Comparison of ENCODE assay signal across 8 mouse cellular contexts in the genomic region with DNA sequence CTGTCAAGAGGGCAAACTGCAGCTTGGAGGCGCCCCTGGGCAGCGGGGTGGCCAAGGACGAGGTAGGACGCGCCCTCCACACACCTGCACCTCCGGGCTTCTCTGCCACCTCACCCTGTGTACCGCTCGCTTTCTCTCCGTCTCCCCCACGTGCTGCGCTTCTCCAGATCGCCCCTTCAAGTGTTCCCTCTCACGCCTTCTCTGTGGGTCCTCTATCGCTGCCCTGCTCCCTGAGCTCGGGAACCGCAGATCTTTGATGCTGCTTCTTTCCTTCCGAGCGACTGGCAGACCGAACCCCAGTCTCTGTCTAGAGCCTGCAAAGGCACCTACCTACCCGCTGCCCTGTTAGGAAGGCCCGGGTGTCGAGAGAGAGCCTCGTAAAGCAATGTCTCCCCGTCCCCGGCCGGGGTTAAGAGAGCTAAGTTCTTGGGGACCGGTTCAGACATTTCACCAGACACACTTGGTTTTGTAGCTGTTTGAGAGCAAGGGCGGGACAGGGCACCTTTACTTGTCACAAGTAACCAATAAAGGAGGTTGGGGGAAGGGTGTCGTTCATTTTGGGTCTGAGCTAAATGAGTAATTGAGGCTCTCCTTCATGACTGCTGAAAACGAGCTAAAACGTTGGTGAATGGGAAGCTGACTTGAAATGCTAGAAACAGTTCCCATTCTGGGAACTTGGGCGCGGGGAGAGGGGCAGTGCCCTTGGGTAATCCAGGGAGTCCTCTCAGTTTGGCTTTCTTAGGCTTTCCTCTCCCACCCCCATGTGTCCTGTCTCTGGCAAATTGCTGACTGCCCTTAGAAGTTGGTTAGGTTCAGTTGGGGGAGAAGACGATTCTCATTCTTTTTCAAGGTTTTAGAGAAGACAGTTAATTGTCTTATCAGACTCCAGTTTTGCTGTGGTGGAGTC.
A peak's percentile ranks its signal among the peaks of the same experiment; 100 is the strongest.
DNase-seq lines count a peak whose midpoint lies in the region; ATAC-seq and TF ChIP-seq lines count a peak whose summit lies in the region.

No protein-coding gene starts in this region.

- H3K9ac ChIP-seq in heart, adult 2 months (ENCODE audit: low read depth, low read length), result peak overlapping the region; percentile 74
- H3K9ac ChIP-seq in heart, embryonic 15.5 days, result peak overlapping the region; percentile 61
- peak overlapping the region; percentile 71 for H3K9ac ChIP-seq in limb, embryonic 12.5 days (replicated peaks)

- peaks cover 13% of the 10 kb centered on the region for H3K4me1 ChIP-seq in heart, adult 2 months (ENCODE audit: control insufficient read depth, insufficient read depth, low read length)
- peaks cover 36% of the 10 kb centered on the region for H3K4me1 ChIP-seq in heart, embryonic 15.5 days (replicated peaks)
- H3K4me1 ChIP-seq in limb, embryonic 12.5 days (replicated peaks), result peaks cover 51% of the 10 kb centered on the region

- no peaks in the 10 kb centered on the region for H3K27me3 ChIP-seq in heart, adult 2 months (ENCODE audit: control insufficient read depth, insufficient read depth, low read length)
- H3K27me3 ChIP-seq in heart, embryonic 15.5 days, result no peaks in the 10 kb centered on the region
- H3K27me3 ChIP-seq in limb, embryonic 12.5 days, result peaks cover 12% of the 10 kb centered on the region

- H3K27ac ChIP-seq in heart, adult 2 months, result peak overlapping the region; percentile 67
- 0 out of 2 replicates have a peak overlapping the region, but pooled peaks have one; percentile 32 for H3K27ac ChIP-seq in heart, embryonic 15.5 days
- peak overlapping the region; percentile 59 for H3K27ac ChIP-seq in limb, embryonic 12.5 days

- TF ChIP-seq EP300 in heart, adult 2 months (IDR thresholded peaks at IDR 0.05; ENCODE audit: insufficient read depth, low read depth, low read length), result no peak

- H3K9me3 ChIP-seq in heart, embryonic 15.5 days (replicated peaks), result no peaks in the 10 kb centered on the region
- H3K9me3 ChIP-seq in limb, embryonic 12.5 days, result no peaks in the 10 kb centered on the region

- H3K4me2 ChIP-seq in heart, embryonic 15.5 days, result peak overlapping the region; percentile 97
- H3K4me2 ChIP-seq in limb, embryonic 12.5 days, result peak overlapping the region; percentile 95

- ATAC-seq in heart, embryonic 15.5 days (replicated peaks; ENCODE audit: insufficient number of reproducible peaks, insufficient read depth, low FRiP score, low read depth), result peak; percentile 30
- peak; percentile 44 for ATAC-seq in limb, embryonic 12.5 days (ENCODE audit: insufficient number of reproducible peaks, insufficient read depth, low FRiP score, low TSS enrichment, low read depth)

- H3K79me2 ChIP-seq in heart, adult 2 months (replicated peaks; ENCODE audit: control insufficient read depth, insufficient read depth, low read length), result peaks cover 4% of the 10 kb centered on the region; the same call in 1 of the 2 replicates

- no peak for TF ChIP-seq POLR2A in heart, adult 2 months (IDR thresholded peaks at IDR 0.05; ENCODE audit: insufficient read depth, low read depth, low read length)
- no peak for TF ChIP-seq POLR2A in brain, embryonic 14.5 days (IDR thresholded peaks at IDR 0.05; ENCODE audit: borderline replicate concordance, extremely low read depth, insufficient read depth, insufficient read length, poor library complexity, severe bottlenecking)

- no peak for TF ChIP-seq CTCF in heart, adult 2 months (IDR thresholded peaks at IDR 0.05)
- no peak for TF ChIP-seq CTCF in brain, embryonic 14.5 days (IDR thresholded peaks at IDR 0.05; ENCODE audit: borderline replicate concordance, extremely low read depth, insufficient read depth, insufficient read length)

- H3K36me3 ChIP-seq in heart, adult 2 months (ENCODE audit: control insufficient read depth, insufficient read depth, low read length), result peaks cover 8% of the 10 kb centered on the region; the same call in 1 of the 2 replicates
- H3K36me3 ChIP-seq in heart, embryonic 15.5 days, result no peaks in the 10 kb centered on the region
- H3K36me3 ChIP-seq in limb, embryonic 12.5 days, result no peaks in the 10 kb centered on the region

- WGBS in heart, adult 2 months, result 14% methylated on average over 34 of the region's 34 CpGs
- WGBS in heart, embryonic 15.5 days, result 3% methylated on average over 34 of the region's 34 CpGs
- 3% methylated on average over 34 of the region's 34 CpGs for WGBS in limb, embryonic 12.5 days

- intact Hi-C loops in heart, adult 2 months (cut with DNase I), result loop anchor here (1.0 to 5.0 kb wide), 3 partner anchors 76 to 149 kb away; no protein-coding TSS in a partner anchor

- peak overlapping the region; percentile 63 for H3K4me3 ChIP-seq in heart, adult 2 months
- H3K4me3 ChIP-seq in heart, embryonic 15.5 days, result peak overlapping the region; percentile 65
- H3K4me3 ChIP-seq in limb, embryonic 12.5 days (replicated peaks), result peak overlapping the region; percentile 66

- DNase-seq in heart, adult 2 months, result peak; percentile 44 to 59
- DNase-seq in heart, adult 9 months (ENCODE audit: low spot score in 2 of 2), result no peak
- peak; percentile 46 to 47 for DNase-seq in CD8-positive naive resting alpha-beta T cell, adult 2 months (ENCODE audit: low read depth in 2 of 2, low spot score in 2 of 2)
- peak; percentile 19 for DNase-seq in brain, embryonic 14.5 days (ENCODE audit: low read depth)
- DNase-seq in naive thymus-derived CD4-positive, alpha-beta T cell, adult 2 months (ENCODE audit: low read depth), result peak; percentile 74
- DNase-seq in thymus, postnatal 4 days, result peak; percentile 65

Comparison
In these comparisons a context has a peak if more than half of its experiments do, and no peak if none do; other contexts are left out.
1. DNase-seq: peak in heart, adult 2 months (2 of 2), CD8-positive naive resting alpha-beta T cell, adult 2 months (2 of 2), brain, embryonic 14.5 days (single experiment), naive thymus-derived CD4-positive, alpha-beta T cell, adult 2 months (single experiment) and thymus, postnatal 4 days (single experiment); none in heart, adult 9 months (0 of 2).
2. Peak in every context shown above with its lines, with median percentiles within 50 percentile points of each other: H3K27ac ChIP-seq, H3K4me3 ChIP-seq and H3K9ac ChIP-seq.